Mouse (Mus musculus) neutrophil, adult 5-6 weeks (primary cell): ENCODE results near the gene Gnao1. TPM values are rescaled to one million over a fixed set of nuclear protein-coding genes. Genes with fewer than 3 reads are reported as not detected.

ENCODE experiments used
- total RNA-seq: library from RNA; stranded (forward); fragments of 200-1000 nt; gene quantifications from 2 replicates; pipeline ENCODE4 v1.2.3, GENCODE M21; 2017

Gnao1 gene
- total RNA-seq, 1 experiment from 2014 or later: not detected

Other genes starting within 250 kb of the Gnao1 start
- gene Amfr, start 202.9 kb downstream of the Gnao1 start, total RNA-seq: 108 and 112 TPM in 2 replicates
- 41.6 and 59.9 TPM in 2 replicates for gene Nudt21, start 227.1 kb downstream of the Gnao1 start, total RNA-seq
- gene Ogfod1, start 227.2 kb downstream of the Gnao1 start, total RNA-seq: 10.5 and 10.7 TPM in 2 replicates